Mouse (Mus musculus) MEL (cell line): Measurements from ENCODE around the gene Atpif1.
A peak's percentile ranks its signal among the peaks of the same experiment; 100 is the strongest.

Experiments used
- CTCF ChIP-seq, 3 experiments: IDR thresholded peaks in 2 of 3; conservative IDR thresholded peaks in 1 of 3; 2 replicates each; pipeline ENCODE4 v1.5.1; 2011 to 2012; ENCODE audit warnings: low read length in 3 of 3, low read depth in 2 of 3, mild to moderate bottlenecking in 2 of 3, improper control_type of control experiment in 1 of 3, inconsistent platforms in 1 of 3, mixed read lengths in 1 of 3, moderate library complexity in 1 of 3; ENCODE audit not compliant: control insufficient read depth in 1 of 3, insufficient read depth in 1 of 3, poor library complexity in 1 of 3, severe bottlenecking in 1 of 3
- GATA1 ChIP-seq: IDR thresholded peaks from 2 replicates; pipeline ENCODE4 v1.6.1; 2011; ENCODE audit warnings: low read depth, low read length, improper control_type of control experiment
- POLR2A ChIP-seq, 2 experiments: IDR thresholded peaks; 2 replicates each; pipeline ENCODE4 v1.6.1; 2011 to 2012; ENCODE audit warnings: low read length in 2 of 2, mild to moderate bottlenecking in 2 of 2, control low read depth in 1 of 2, improper control_type of control experiment in 1 of 2, low read depth in 1 of 2, moderate library complexity in 1 of 2; ENCODE audit not compliant: control insufficient read depth in 1 of 2, insufficient read depth in 1 of 2, poor library complexity in 1 of 2
- POLR2AphosphoS2 ChIP-seq: IDR thresholded peaks from 2 replicates; pipeline ENCODE4 v1.6.1; 2011; ENCODE audit warnings: low read length, improper control_type of control experiment
- USF1 ChIP-seq: IDR thresholded peaks from 2 replicates; pipeline ENCODE4 v1.6.1; 2014; ENCODE audit warnings: low read depth, mild to moderate bottlenecking, inconsistent platforms, low read length, improper control_type of control experiment, moderate library complexity

- TF ChIP-seq POLR2A (IDR thresholded peaks at IDR 0.05; ENCODE audit: control insufficient read depth in 1 of 2, insufficient read depth in 1 of 2, low read depth in 1 of 2, low read length in 2 of 2, poor library complexity in 1 of 2) (no peak), GATA1 (no peak), USF1 (no peak), POLR2AphosphoS2 (peak; percentile 71; the same call in 1 of the 2 replicates), CTCF (IDR thresholded peaks at IDR 0.05 in 2 of 3, conservative IDR thresholded peaks at IDR 0.05 in 1 of 3; ENCODE audit: control insufficient read depth in 1 of 3, insufficient read depth in 1 of 3, low read depth in 2 of 3, low read length in 3 of 3, poor library complexity in 1 of 3, severe bottlenecking in 1 of 3) (no peak)
Measured at GRCm38 (mm10) chr4:132491057-132491456, 42.4 kb downstream of the Atpif1 start.
